Mouse (Mus musculus): ENCODE results near the gene Gm6880. TPM values are rescaled to one million over a fixed set of nuclear protein-coding genes. Genes with fewer than 3 reads are reported as not detected.

Gm6880 gene
- polyA plus RNA-seq (2012; rRNA removed) = not detected in 2 replicates

DNA sequence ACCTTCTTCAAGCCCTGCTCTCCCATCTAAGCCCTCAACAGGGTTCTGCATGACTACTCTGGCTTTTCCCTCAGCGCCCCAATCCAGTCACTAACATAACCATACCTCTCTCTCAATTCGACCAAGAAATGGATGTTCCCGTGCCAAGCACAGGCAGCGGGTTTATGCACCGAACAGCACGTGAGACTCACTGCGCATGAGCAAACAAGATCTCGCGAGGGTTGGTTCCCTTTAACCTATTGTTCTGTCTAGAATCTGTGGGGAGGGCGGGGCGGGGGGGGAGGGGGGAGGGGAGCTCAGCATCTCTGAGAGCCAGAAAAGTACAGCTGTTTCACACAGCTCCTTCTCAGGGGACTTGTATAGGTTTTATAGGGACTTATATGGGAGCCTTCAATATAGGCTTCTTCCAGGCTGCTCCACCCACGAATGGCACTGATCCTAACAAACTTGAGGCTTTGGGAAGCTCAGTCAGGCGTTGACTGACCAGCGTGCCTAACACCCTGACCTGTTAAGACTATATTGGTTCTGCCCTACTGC, at the start of gene Gm6880:
Gm6880 (minus strand) TSS at position 51 of the 537 bp plus-strand sequence.

Other genes with a start within 250 kb of the Gm6880 start
- 724 and 737 TPM in 2 replicates for gene Flna, start 231.6 kb downstream of the Gm6880 start, polyA plus RNA-seq (2012; rRNA removed)
- gene Emd, start 226.7 kb downstream of the Gm6880 start, polyA plus RNA-seq (2012; rRNA removed) = 38.6 and 54.4 TPM in 2 replicates
- gene Rpl10, start 210.6 kb downstream of the Gm6880 start, polyA plus RNA-seq (2012; rRNA removed) = 552 and 637 TPM in 2 replicates
- 36.1 and 42.6 TPM in 2 replicates for gene Taz, start 199.5 kb downstream of the Gm6880 start, polyA plus RNA-seq (2012; rRNA removed)
- 10.1 and 10.4 TPM in 2 replicates for gene Dnase1l1, start 199.1 kb downstream of the Gm6880 start, polyA plus RNA-seq (2012; rRNA removed)
- 122 and 133 TPM in 2 replicates for gene Atp6ap1, start 184.3 kb downstream of the Gm6880 start, polyA plus RNA-seq (2012; rRNA removed)
- 44.9 and 65.9 TPM in 2 replicates for gene Gdi1, start 176.4 kb downstream of the Gm6880 start, polyA plus RNA-seq (2012; rRNA removed)
- 5.9 and 12.8 TPM in 2 replicates for gene Fam50a, start 168.4 kb downstream of the Gm6880 start, polyA plus RNA-seq (2012; rRNA removed)
- gene Plxna3, start 152.3 kb downstream of the Gm6880 start, polyA plus RNA-seq (2012; rRNA removed) = 8.6 and 14.7 TPM in 2 replicates
- 15.4 and 21.1 TPM in 2 replicates for gene Lage3, start 127.8 kb downstream of the Gm6880 start, polyA plus RNA-seq (2012; rRNA removed)
- 19.6 and 20.0 TPM in 2 replicates for gene Ubl4a, start 108.2 kb downstream of the Gm6880 start, polyA plus RNA-seq (2012; rRNA removed)
- gene Slc10a3, start 108.0 kb downstream of the Gm6880 start, polyA plus RNA-seq (2012; rRNA removed) = 8.9 and 12.9 TPM in 2 replicates
- gene Fam3a, start 88.1 kb downstream of the Gm6880 start, polyA plus RNA-seq (2012; rRNA removed) = 17.4 and 18.0 TPM in 2 replicates
- 3.4 and 5.9 TPM in 2 replicates for gene Ikbkg, start 88.1 kb downstream of the Gm6880 start, polyA plus RNA-seq (2012; rRNA removed)
- gene G6pdx, start 52.2 kb downstream of the Gm6880 start, polyA plus RNA-seq (2012; rRNA removed) = 20.4 and 29.5 TPM in 2 replicates
- gene Olfr1326-ps1, start 93.5 kb upstream of the Gm6880 start, polyA plus RNA-seq (2012; rRNA removed) = not detected in 2 replicates
- not detected in 2 replicates for gene Olfr1325, start 111.3 kb upstream of the Gm6880 start, polyA plus RNA-seq (2012; rRNA removed)
- not detected in 2 replicates for gene Gm5640, start 164.2 kb upstream of the Gm6880 start, polyA plus RNA-seq (2012; rRNA removed)